Mouse (Mus musculus) mouse trophoblast stem cell (cell line): ENCODE measurements at regions not wholly inside any gene's neighbourhood (a gene's known extent, or its start where the extent isn't known, plus 50 kb on each side); places are given as distances from the start of the nearest gene placed in this dataset.

Experiments
- in situ Hi-C, 2 experiments: fragments of 300-500 bp; cut with MseI, MboI; formaldehyde crosslinking; loops; 2 replicates in 1 of 2; 3 replicates in 1 of 2; pipeline ENCODE4 v1.15.1; 2025

GRCm38 (mm10) chr11:19073265-19073664 is 54.5 kb upstream of the Meis1 start:
- in situ Hi-C loops, result no loop called here

- in situ Hi-C loops, result no loop called here
Observed at GRCm38 (mm10) chr11:19073887-19074564, 55.2 kb upstream of the Meis1 start.

GRCm38 (mm10) chr11:19091101-19091857 is 72.5 kb upstream of the Meis1 start:
- in situ Hi-C loops, result no loop called here

GRCm38 (mm10) chr11:19092967-19093745 is 74.4 kb upstream of the Meis1 start:
- in situ Hi-C loops, result no loop called here

- in situ Hi-C loops, result no loop called here
Observed at GRCm38 (mm10) chr11:19093749-19094148, 75.0 kb upstream of the Meis1 start.

- in situ Hi-C loops, result no loop called here
Observed at GRCm38 (mm10) chr11:19094183-19094582, 75.4 kb upstream of the Meis1 start.

- in situ Hi-C loops, result no loop called here
Observed at GRCm38 (mm10) chr11:19102981-19103568, 84.3 kb upstream of the Meis1 start.

- in situ Hi-C loops, result no loop called here
Observed at GRCm38 (mm10) chr11:19107180-19107579, 88.4 kb upstream of the Meis1 start.

- in situ Hi-C loops, result no loop called here
Observed at GRCm38 (mm10) chr11:19109055-19109454, 90.3 kb upstream of the Meis1 start.

GRCm38 (mm10) chr11:19111916-19112575 is 93.3 kb upstream of the Meis1 start:
- in situ Hi-C loops, result no loop called here

GRCm38 (mm10) chr11:19117121-19117520 is 98.3 kb upstream of the Meis1 start:
- in situ Hi-C loops, result no loop called here

GRCm38 (mm10) chr11:19118258-19118657 is 99.5 kb upstream of the Meis1 start:
- in situ Hi-C loops, result no loop called here

GRCm38 (mm10) chr11:19119927-19120827 is 101.4 kb upstream of the Meis1 start:
- in situ Hi-C loops, result no loop called here

- in situ Hi-C loops, result no loop called here
Observed at GRCm38 (mm10) chr11:19120871-19121270, 102.1 kb upstream of the Meis1 start.

- in situ Hi-C loops, result no loop called here
Observed at GRCm38 (mm10) chr11:19135375-19136050, 116.7 kb upstream of the Meis1 start.

- in situ Hi-C loops, result no loop called here
Observed at GRCm38 (mm10) chr11:19138423-19138822, 119.6 kb upstream of the Meis1 start.

GRCm38 (mm10) chr11:19138831-19139230 is 120.0 kb upstream of the Meis1 start:
- in situ Hi-C loops, result no loop called here

- in situ Hi-C loops, result no loop called here
Observed at GRCm38 (mm10) chr11:19143267-19144000, 124.6 kb upstream of the Meis1 start.

GRCm38 (mm10) chr11:19144506-19144905 is 125.7 kb upstream of the Meis1 start:
- in situ Hi-C loops, result no loop called here
